Mouse (Mus musculus) embryonic facial prominence, embryonic 11.5 days (tissue): ENCODE results near the gene Gyg. TPM values are rescaled to one million over a fixed set of nuclear protein-coding genes. Genes with fewer than 3 reads are reported as not detected.
"Not testable (repeated sequence)": the region's sequence is repeated elsewhere in the genome, so short reads cannot be mapped to it uniquely, and the experiment has no call there.

Source experiments
- ATAC-seq: fragments of 200-750 bp; cut with Nextera tagmentation; replicated peaks from 2 replicates; pipeline ENCODE4 v1.8.0; 2017; ENCODE audit warnings: low read depth; ENCODE audit not compliant: insufficient number of reproducible peaks, low FRiP score, low TSS enrichment
- DNase-seq: peaks from one replicate; pipeline ENCODE4 v3.0.0-alpha.2; 2015; ENCODE audit warnings: low spot score
- H3K27ac ChIP-seq: fragments of 300-500 bp; sonication (generic); replicated peaks from 2 replicates; pipeline ENCODE4 v1.5.1; 2014; ENCODE audit warnings: mild to moderate bottlenecking, low read depth, low read length, control low read depth
- H3K27me3 ChIP-seq: fragments of 300-500 bp; sonication (generic); 2 replicates; pipeline ENCODE4 v1.6.1; 2014; ENCODE audit warnings: mild to moderate bottlenecking, low read length, moderate library complexity, mixed read lengths; ENCODE audit not compliant: control insufficient read depth, insufficient read depth
- H3K36me3 ChIP-seq: fragments of 300-500 bp; sonication (generic); replicated peaks from 2 replicates; pipeline ENCODE4 v1.6.1; 2014; ENCODE audit warnings: low read depth, mild to moderate bottlenecking, low read length, moderate library complexity, mixed read lengths; ENCODE audit not compliant: control insufficient read depth, insufficient read depth
- H3K4me1 ChIP-seq: fragments of 300-500 bp; sonication (generic); 2 replicates; pipeline ENCODE4 v1.6.1; 2014; ENCODE audit warnings: low read length, mixed read lengths; ENCODE audit not compliant: control insufficient read depth, insufficient read depth
- H3K4me2 ChIP-seq: fragments of 300-500 bp; sonication (generic); 2 replicates; pipeline ENCODE4 v1.6.1; 2014; ENCODE audit warnings: low read depth, mild to moderate bottlenecking, control low read depth, low read length, moderate library complexity
- H3K4me3 ChIP-seq: fragments of 300-500 bp; sonication (generic); 2 replicates; pipeline ENCODE4 v1.5.1; 2014; ENCODE audit warnings: low read depth, low read length, control low read depth
- H3K9ac ChIP-seq: fragments of 300-500 bp; sonication (generic); replicated peaks from 2 replicates; pipeline ENCODE4 v1.6.1; 2014; ENCODE audit warnings: mild to moderate bottlenecking, control low read depth, low read length
- H3K9me3 ChIP-seq: fragments of 300-500 bp; sonication (generic); replicated peaks from 2 replicates; pipeline ENCODE4 v1.6.1; 2016; ENCODE audit warnings: mild to moderate bottlenecking, low read length, inconsistent platforms, mixed read lengths; ENCODE audit not compliant: control insufficient read depth
- WGBS: fragments of 180-500 bp; shearing (Covaris S2); extraction: QIAGEN DNeasy Blood & Tissue Kit; methylation state at CpG from one replicate; pipeline ENCODE4 v1.1.7; 2014; 5-methylcytosine and 5-hydroxymethylcytosine counted together
- polyA plus RNA-seq: library from polyadenylated mRNA; unstranded; fragments of >200 nt; fragmentation: Nextera tagmentation; extraction: Ambion mirVana; gene quantifications from 2 replicates; pipeline ENCODE4 v1.2.1, GENCODE M21; 2014

The Gyg gene
- polyA plus RNA-seq, 1 experiment from 2014 or later = 57.5 TPM

DNA sequence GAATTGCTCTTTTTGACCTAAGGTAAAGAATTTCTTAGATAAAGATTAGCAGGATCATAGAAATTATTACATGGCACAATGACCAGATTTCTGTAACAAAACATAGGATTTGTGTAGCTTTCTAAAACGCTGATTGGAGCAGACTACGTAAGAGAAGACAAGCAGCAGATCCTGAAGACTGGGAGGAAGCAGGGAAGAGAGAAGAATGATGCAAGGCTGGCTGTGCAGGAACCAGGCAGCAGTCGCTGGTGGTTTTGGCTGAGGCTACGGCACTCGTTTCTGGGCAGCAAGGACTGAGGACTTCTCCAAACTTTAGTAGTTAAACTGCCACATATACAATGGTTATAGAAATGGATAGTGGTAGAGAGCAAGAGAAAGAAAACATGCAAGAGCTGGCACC is 25.6 kb downstream of the Gyg start:
- Histone ChIP-seq H3K4me3 (no peak overlapping the region), H3K27me3 (no peaks in the 10 kb centered on the region), H3K9me3 (no peaks in the 10 kb centered on the region), H3K4me1 (no peaks in the 10 kb centered on the region), H3K27ac (no peak overlapping the region), H3K36me3 (no peaks in the 10 kb centered on the region), H3K4me2 (no peak overlapping the region), H3K9ac (no peak overlapping the region)
- ATAC-seq (no peak), DNase-seq (no peak)
- WGBS = 92% methylated on average over 5 of the region's 5 CpGs

DNA sequence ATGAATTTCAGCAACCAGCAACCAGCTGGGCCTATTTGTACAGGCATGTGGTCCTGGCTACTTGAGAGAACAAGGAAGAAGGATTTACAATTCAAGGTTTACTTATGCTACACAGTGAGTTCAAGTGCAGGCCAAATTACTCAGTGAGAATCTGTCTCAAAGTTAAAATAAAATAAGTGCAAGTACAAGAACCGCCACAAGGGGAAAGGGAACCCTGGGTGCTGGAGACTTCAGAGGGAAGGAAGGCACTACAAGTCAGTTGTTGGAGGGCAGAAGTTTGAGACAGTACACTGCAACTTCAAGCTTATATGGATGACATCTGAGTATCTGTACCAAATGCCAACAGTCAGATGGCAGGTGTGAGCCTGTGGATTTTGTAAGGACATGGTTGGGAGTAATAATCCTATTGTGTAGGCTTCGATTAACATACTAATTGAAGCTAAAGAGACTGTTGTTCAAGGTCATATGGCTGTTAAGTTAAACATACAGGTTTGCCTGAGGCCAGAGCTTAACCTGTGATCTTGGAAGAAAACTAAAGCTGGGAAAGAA is 28.0 kb downstream of the Gyg start:
- DNase-seq = no peak
- Histone ChIP-seq H3K4me1 (no peaks in the 10 kb centered on the region), H3K9me3 (no peaks in the 10 kb centered on the region), H3K4me2 (no peak overlapping the region), H3K27me3 (no peaks in the 10 kb centered on the region), H3K27ac (no peak overlapping the region), H3K36me3 (no peaks in the 10 kb centered on the region), H3K9ac (no peak overlapping the region), H3K4me3 (no peak overlapping the region)
- no peak for ATAC-seq
- 68% methylated on average over 2 of the region's 2 CpGs for WGBS

DNA sequence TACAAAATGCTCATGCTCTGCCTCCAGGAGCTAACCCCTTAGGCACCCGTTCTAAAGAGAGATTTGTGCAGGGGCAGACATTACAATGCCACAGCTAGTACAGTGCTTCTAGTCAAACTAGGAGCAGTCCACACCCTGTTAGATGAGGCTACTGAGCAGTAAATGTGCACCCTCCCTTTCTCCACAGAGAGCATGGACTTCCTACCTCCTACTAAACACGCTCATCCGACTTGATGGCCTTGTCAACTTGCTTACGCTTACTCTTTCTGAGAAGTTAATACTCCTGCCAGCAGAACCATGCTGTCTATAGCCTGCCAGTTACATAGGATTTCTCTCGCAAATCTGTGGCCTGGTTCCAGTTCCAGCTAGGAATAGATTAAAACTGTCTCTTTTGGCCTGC is 29.5 kb downstream of the Gyg start:
- H3K36me3 ChIP-seq = no peaks in the 10 kb centered on the region
- no peaks in the 10 kb centered on the region for H3K27me3 ChIP-seq
- no peak overlapping the region for H3K4me3 ChIP-seq
- 92% methylated on average over 5 of the region's 5 CpGs for WGBS
- H3K9me3 ChIP-seq = no peaks in the 10 kb centered on the region
- no peak overlapping the region for H3K4me2 ChIP-seq
- no peak for DNase-seq
- no peaks in the 10 kb centered on the region for H3K4me1 ChIP-seq
- no peak for ATAC-seq
- H3K27ac ChIP-seq = no peak overlapping the region
- H3K9ac ChIP-seq = no peak overlapping the region

DNA sequence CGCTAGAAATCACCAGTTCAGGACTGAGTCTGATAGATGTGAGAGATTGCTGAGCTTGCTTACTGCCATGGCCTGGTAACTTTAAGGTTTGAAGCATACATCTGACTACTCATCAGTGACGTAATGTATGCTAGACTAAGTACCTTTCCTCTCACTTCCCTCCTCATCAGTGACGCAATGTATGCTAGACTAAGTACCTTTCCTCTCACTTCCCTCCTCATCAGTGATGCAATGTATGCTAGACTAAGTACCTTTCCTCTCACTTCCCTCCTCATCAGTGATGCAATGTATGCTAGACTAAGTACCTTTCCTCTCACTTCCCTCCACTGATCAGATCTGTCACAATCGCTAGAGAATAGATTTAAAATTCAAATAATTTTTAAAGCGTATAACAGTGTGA is 33.5 kb downstream of the Gyg start:
- 89% methylated on average over 5 of the region's 5 CpGs for WGBS
- not testable (repeated sequence) for H3K36me3 ChIP-seq, ATAC-seq, H3K4me2 ChIP-seq, H3K9me3 ChIP-seq, DNase-seq, H3K9ac ChIP-seq, H3K4me1 ChIP-seq, H3K27me3 ChIP-seq, H3K4me3 ChIP-seq, H3K27ac ChIP-seq

DNA sequence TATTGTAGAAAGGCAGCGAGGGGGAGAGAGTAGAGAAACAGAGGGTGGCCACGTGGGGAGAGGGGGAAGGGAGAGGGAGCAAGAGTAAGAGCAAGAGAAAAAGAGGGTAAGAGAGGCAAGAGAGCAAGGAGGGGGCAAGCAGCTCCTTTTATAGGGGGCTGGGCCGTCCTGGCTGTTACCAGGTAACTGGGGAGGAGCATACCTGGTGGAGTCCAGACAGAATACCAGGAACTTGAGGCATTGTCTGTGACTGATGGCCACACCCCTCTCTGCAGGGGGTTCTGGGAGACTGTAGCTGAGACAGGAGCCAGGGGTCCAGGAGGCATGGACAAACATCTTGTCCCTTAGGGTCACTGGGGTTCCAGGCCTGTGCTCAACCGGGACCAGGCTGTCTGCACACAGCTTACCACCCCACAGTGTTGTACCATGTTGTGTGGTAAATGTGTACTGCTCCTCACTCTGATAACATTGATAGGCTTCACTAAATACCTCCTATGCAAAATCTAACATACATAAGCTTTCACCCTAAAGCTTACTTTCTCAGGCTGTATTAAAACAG is 35.4 kb downstream of the Gyg start:
- Histone ChIP-seq H3K36me3 (no peaks in the 10 kb centered on the region), H3K27me3 (no peaks in the 10 kb centered on the region), H3K4me1 (no peaks in the 10 kb centered on the region), H3K27ac (no peak overlapping the region), H3K4me2 (no peak overlapping the region), H3K9ac (no peak overlapping the region), H3K4me3 (no peak overlapping the region), H3K9me3 (no peaks in the 10 kb centered on the region)
- 65% methylated on average over 4 of the region's 4 CpGs for WGBS
- DNase-seq (no peak), ATAC-seq (no peak)

DNA sequence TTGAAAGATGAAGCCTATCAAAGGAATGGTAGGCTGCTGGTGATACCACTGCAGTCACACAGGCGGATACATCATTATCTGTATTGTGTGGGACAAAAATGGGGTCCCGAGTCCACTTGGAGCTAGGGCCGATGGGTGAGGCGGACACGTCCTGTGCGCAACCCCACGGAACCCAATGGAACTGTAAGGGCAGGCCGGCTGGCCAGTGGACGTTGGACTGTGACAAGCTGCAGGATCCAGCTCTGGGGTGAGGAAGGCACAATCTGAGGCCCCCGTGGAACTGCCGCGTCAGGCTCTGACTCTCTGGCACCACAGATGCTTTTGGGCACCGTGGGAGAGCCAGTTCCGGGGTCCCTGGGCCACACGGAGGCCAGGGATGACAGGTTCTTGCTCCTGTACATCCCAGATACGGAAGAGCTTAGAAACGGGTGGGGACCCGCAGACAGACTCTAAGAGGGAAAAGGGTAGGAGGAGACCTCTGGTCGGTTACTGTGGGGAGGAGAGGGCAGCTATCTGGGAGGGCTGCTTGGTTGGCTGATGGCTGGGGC is 36.0 kb downstream of the Gyg start:
- 91% methylated on average over 19 of the region's 19 CpGs for WGBS
- no peak overlapping the region for H3K4me2 ChIP-seq
- no peaks in the 10 kb centered on the region for H3K4me1 ChIP-seq
- H3K36me3 ChIP-seq = no peaks in the 10 kb centered on the region
- ATAC-seq = no peak
- no peaks in the 10 kb centered on the region for H3K27me3 ChIP-seq
- DNase-seq = no peak
- H3K9me3 ChIP-seq = no peaks in the 10 kb centered on the region
- H3K27ac ChIP-seq = no peak overlapping the region
- H3K4me3 ChIP-seq = no peak overlapping the region
- no peak overlapping the region for H3K9ac ChIP-seq

DNA sequence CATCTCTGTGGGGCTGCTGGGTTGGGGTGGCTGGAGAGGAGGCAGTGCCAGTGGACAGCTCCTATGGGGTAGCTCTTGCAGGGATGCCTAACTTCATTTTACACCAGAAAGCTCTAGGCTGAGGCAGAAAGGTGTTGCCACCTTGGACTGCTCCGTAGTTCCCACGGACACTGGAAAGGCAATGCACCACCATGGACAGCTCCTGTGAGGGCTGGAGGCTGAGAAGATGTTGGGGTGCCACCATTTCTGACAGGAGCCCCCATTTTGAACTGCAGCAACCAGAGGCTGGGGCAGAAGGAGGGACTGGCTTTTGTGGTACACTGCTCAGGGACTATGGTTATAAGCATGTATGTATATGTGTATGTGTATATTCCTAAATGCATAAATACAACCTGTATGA is 43.2 kb downstream of the Gyg start:
- Histone ChIP-seq H3K9me3 (no peaks in the 10 kb centered on the region), H3K4me2 (no peak overlapping the region), H3K4me1 (no peaks in the 10 kb centered on the region), H3K27me3 (no peaks in the 10 kb centered on the region), H3K36me3 (no peaks in the 10 kb centered on the region), H3K4me3 (no peak overlapping the region), H3K9ac (no peak overlapping the region), H3K27ac (no peak overlapping the region)
- ATAC-seq (no peak), DNase-seq (no peak)
- WGBS = 93% methylated on average over 2 of the region's 2 CpGs

DNA sequence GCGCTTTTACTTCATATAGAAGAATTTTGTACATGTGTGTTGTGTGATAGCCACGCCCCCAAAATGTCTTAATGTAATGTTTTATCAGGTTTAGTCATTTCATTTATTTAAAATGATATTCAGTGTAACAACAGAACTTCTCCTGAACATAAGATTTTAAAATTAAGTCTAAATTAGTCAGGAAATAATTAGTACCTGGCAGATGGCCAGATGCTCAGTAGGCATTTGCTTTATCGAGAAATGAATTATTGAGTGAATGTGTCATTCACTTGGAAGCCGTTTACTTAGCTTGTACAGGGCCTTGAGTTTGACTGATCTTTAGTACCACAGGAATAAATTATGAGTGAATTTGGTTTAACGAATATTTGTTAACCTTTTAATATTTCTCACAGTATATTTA is 46.2 kb downstream of the Gyg start:
- H3K27me3 ChIP-seq = no peaks in the 10 kb centered on the region
- H3K4me1 ChIP-seq = no peaks in the 10 kb centered on the region
- ATAC-seq (no peak), DNase-seq (no peak)
- H3K36me3 ChIP-seq = no peaks in the 10 kb centered on the region
- H3K4me2 ChIP-seq = no peak overlapping the region
- H3K9ac ChIP-seq = no peak overlapping the region
- no peak overlapping the region for H3K27ac ChIP-seq
- H3K4me3 ChIP-seq = no peak overlapping the region
- 92% methylated on average over 5 of the region's 5 CpGs for WGBS
- H3K9me3 ChIP-seq = no peaks in the 10 kb centered on the region
